Mouse (Mus musculus): ENCODE measurements at regions not wholly inside any gene's neighbourhood (a gene's known extent, or its start where the extent isn't known, plus 50 kb on each side); places are given as distances from the start of the nearest gene placed in this dataset.

- no peak overlapping the region for H3K27ac ChIP-seq (replicated peaks; ENCODE audit: insufficient read depth, low read depth, low read length)
- H3K9ac ChIP-seq (ENCODE audit: low read depth, low read length): no peak overlapping the region
- 26% methylated on average over 1 of the region's 1 CpGs for WGBS
- peaks cover 12% of the 10 kb centered on the region for H3K4me1 ChIP-seq (ENCODE audit: control insufficient read depth, insufficient read depth, low read length)
- TF ChIP-seq POLR2A (IDR thresholded peaks at IDR 0.05; ENCODE audit: extremely low read depth, insufficient read depth, low read length): no peak
- no peak for TF ChIP-seq CTCF (IDR thresholded peaks at IDR 0.05; ENCODE audit: low read depth, low read length)
- no peak for DNase-seq (ENCODE audit: extremely low read depth, low read depth, low spot score)
- no peaks in the 10 kb centered on the region for H3K36me3 ChIP-seq (ENCODE audit: control insufficient read depth, insufficient read depth, low read length)
- H3K27me3 ChIP-seq (ENCODE audit: control insufficient read depth, insufficient read depth, low read length): no peaks in the 10 kb centered on the region
- no peak overlapping the region for H3K4me3 ChIP-seq (ENCODE audit: insufficient read depth, low read depth, low read length)
- H3K79me2 ChIP-seq (ENCODE audit: control insufficient read depth, insufficient read depth, low read length): no peaks in the 10 kb centered on the region
Measured at GRCm38 (mm10) chr1:41551271-41551670, 745.9 kb downstream of the Tmem182 start.

GRCm38 (mm10) chr1:41555607-41556006 lies 750.2 kb downstream of the Tmem182 start:
- no peaks in the 10 kb centered on the region for H3K27me3 ChIP-seq (ENCODE audit: control insufficient read depth, insufficient read depth, low read length)

GRCm38 (mm10) chr1:41559101-41559665 lies 753.8 kb downstream of the Tmem182 start:
- no peak overlapping the region for H3K27ac ChIP-seq (replicated peaks; ENCODE audit: insufficient read depth, low read depth, low read length)
- no peaks in the 10 kb centered on the region for H3K36me3 ChIP-seq (ENCODE audit: control insufficient read depth, insufficient read depth, low read length)
- H3K4me3 ChIP-seq (ENCODE audit: insufficient read depth, low read depth, low read length): no peak overlapping the region
- WGBS: 26% methylated on average over 17 of the region's 17 CpGs
- no peaks in the 10 kb centered on the region for H3K79me2 ChIP-seq (ENCODE audit: control insufficient read depth, insufficient read depth, low read length)
- peak; percentile 98 for DNase-seq (ENCODE audit: extremely low read depth, low read depth, low spot score)
- H3K4me1 ChIP-seq (ENCODE audit: control insufficient read depth, insufficient read depth, low read length): peaks cover 13% of the 10 kb centered on the region
- H3K9ac ChIP-seq (ENCODE audit: low read depth, low read length): no peak overlapping the region
- TF ChIP-seq CTCF (IDR thresholded peaks at IDR 0.05; ENCODE audit: low read depth, low read length): no peak
- TF ChIP-seq POLR2A (IDR thresholded peaks at IDR 0.05; ENCODE audit: extremely low read depth, insufficient read depth, low read length): no peak
- H3K27me3 ChIP-seq (ENCODE audit: control insufficient read depth, insufficient read depth, low read length): no peaks in the 10 kb centered on the region

More at GRCm38 (mm10) chr1:41555607-41556006, 750.2 kb downstream of the Tmem182 start:
- H3K4me1 ChIP-seq (ENCODE audit: control insufficient read depth, insufficient read depth, low read length): peaks cover 17% of the 10 kb centered on the region
- H3K27ac ChIP-seq (replicated peaks; ENCODE audit: insufficient read depth, low read depth, low read length): peak overlapping the region; percentile 67
- no peaks in the 10 kb centered on the region for H3K36me3 ChIP-seq (ENCODE audit: control insufficient read depth, insufficient read depth, low read length)
- TF ChIP-seq CTCF (IDR thresholded peaks at IDR 0.05; ENCODE audit: low read depth, low read length): no peak
- TF ChIP-seq POLR2A (IDR thresholded peaks at IDR 0.05; ENCODE audit: extremely low read depth, insufficient read depth, low read length): no peak
- 7% methylated on average over 2 of the region's 2 CpGs for WGBS
- H3K79me2 ChIP-seq (ENCODE audit: control insufficient read depth, insufficient read depth, low read length): no peaks in the 10 kb centered on the region
- DNase-seq (ENCODE audit: extremely low read depth, low read depth, low spot score): peak; percentile 99
- no peak overlapping the region for H3K9ac ChIP-seq (ENCODE audit: low read depth, low read length)
- no peak overlapping the region for H3K4me3 ChIP-seq (ENCODE audit: insufficient read depth, low read depth, low read length)

DNA sequence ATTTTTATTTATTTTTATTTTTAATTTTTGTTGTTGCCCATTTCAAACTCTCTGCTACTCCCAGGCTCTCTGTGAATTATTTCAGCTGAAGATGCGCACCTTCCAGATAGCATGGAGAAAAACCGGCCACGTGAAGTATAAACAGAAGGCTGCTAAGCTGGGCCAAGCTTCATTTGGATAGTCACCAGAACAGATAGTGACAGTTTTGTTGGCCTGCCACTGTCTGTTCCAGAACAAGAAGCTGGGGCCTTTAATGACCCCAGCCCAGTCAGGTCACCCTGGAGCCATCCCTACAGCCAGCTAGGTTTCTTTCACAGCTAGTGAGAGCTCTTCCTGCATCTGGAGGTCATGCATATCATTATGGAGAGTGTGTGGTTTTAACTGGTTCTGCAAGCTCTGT lies 754.6 kb downstream of the Tmem182 start:
- no peak overlapping the region for H3K4me3 ChIP-seq (ENCODE audit: insufficient read depth, low read depth, low read length)
- H3K9ac ChIP-seq (ENCODE audit: low read depth, low read length): no peak overlapping the region
- no peak overlapping the region; the same call in 1 of the 2 replicates for H3K27ac ChIP-seq (replicated peaks; ENCODE audit: insufficient read depth, low read depth, low read length)
- H3K4me1 ChIP-seq (ENCODE audit: control insufficient read depth, insufficient read depth, low read length): peaks cover 12% of the 10 kb centered on the region
- no peaks in the 10 kb centered on the region for H3K79me2 ChIP-seq (ENCODE audit: control insufficient read depth, insufficient read depth, low read length)
- no peaks in the 10 kb centered on the region for H3K36me3 ChIP-seq (ENCODE audit: control insufficient read depth, insufficient read depth, low read length)
- no peaks in the 10 kb centered on the region for H3K27me3 ChIP-seq (ENCODE audit: control insufficient read depth, insufficient read depth, low read length)
- TF ChIP-seq CTCF (IDR thresholded peaks at IDR 0.05; ENCODE audit: low read depth, low read length) (no peak), POLR2A (IDR thresholded peaks at IDR 0.05; ENCODE audit: extremely low read depth, insufficient read depth, low read length) (no peak)
- DNase-seq (ENCODE audit: extremely low read depth, low read depth, low spot score): peak; percentile 90
- WGBS: 15% methylated on average over 3 of the region's 3 CpGs

- H3K79me2 ChIP-seq (ENCODE audit: control insufficient read depth, insufficient read depth, low read length): no peaks in the 10 kb centered on the region
- DNase-seq (ENCODE audit: extremely low read depth, low read depth, low spot score): no peak
- no peak overlapping the region for H3K4me3 ChIP-seq (ENCODE audit: insufficient read depth, low read depth, low read length)
- H3K36me3 ChIP-seq (ENCODE audit: control insufficient read depth, insufficient read depth, low read length): no peaks in the 10 kb centered on the region
- H3K9ac ChIP-seq (ENCODE audit: low read depth, low read length): no peak overlapping the region
- H3K27ac ChIP-seq (replicated peaks; ENCODE audit: insufficient read depth, low read depth, low read length): no peak overlapping the region
- H3K27me3 ChIP-seq (ENCODE audit: control insufficient read depth, insufficient read depth, low read length): no peaks in the 10 kb centered on the region
- H3K4me1 ChIP-seq (ENCODE audit: control insufficient read depth, insufficient read depth, low read length): no peaks in the 10 kb centered on the region
- no peak for TF ChIP-seq POLR2A (IDR thresholded peaks at IDR 0.05; ENCODE audit: extremely low read depth, insufficient read depth, low read length)
- no peak for TF ChIP-seq CTCF (IDR thresholded peaks at IDR 0.05; ENCODE audit: low read depth, low read length)
- WGBS: 89% methylated on average over 5 of the region's 5 CpGs
Measured at GRCm38 (mm10) chr1:41603471-41603870, 798.1 kb downstream of the Tmem182 start.

DNA sequence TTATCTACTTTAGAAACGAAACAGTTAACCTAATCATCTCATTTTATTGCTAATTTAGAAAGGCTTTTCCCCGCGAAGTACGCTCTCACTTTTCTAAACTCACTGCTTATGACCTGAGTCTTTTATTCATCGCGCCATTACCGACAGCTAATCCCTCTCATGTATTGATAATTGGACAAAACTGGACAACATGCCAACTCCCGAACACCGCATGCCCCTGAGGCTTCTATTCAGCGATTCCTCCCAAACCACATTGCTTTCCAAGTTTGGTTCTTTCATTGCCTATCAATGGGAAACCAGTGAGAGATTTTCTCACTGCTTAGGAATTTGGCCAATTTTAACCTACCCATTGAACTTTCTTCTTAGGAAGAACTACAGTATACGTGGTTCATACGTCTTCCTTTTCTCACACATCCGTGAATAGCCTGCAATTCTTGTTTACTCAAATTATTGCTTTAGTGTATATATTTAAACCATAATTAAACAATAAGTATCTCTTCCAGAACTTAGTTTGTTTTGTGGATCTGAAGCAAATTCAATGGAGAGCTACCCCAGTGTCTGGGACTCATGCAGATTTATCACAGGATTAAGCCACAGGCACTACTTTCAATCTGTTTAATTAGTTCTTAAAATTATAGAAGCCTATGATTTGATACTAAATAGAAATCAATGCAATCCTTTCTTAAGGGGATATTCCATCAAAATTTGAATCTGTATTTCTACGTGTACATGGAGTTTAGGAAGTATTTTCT lies 799.8 kb downstream of the Tmem182 start:
- H3K4me1 ChIP-seq (ENCODE audit: control insufficient read depth, insufficient read depth, low read length): no peaks in the 10 kb centered on the region
- H3K9ac ChIP-seq (ENCODE audit: low read depth, low read length): no peak overlapping the region
- H3K79me2 ChIP-seq (ENCODE audit: control insufficient read depth, insufficient read depth, low read length): no peaks in the 10 kb centered on the region
- H3K4me3 ChIP-seq (ENCODE audit: insufficient read depth, low read depth, low read length): no peak overlapping the region
- WGBS: 89% methylated on average over 14 of the region's 14 CpGs
- no peaks in the 10 kb centered on the region for H3K27me3 ChIP-seq (ENCODE audit: control insufficient read depth, insufficient read depth, low read length)
- H3K36me3 ChIP-seq (ENCODE audit: control insufficient read depth, insufficient read depth, low read length): no peaks in the 10 kb centered on the region
- no peak for DNase-seq (ENCODE audit: extremely low read depth, low read depth, low spot score)
- H3K27ac ChIP-seq (replicated peaks; ENCODE audit: insufficient read depth, low read depth, low read length): no peak overlapping the region
- TF ChIP-seq CTCF (IDR thresholded peaks at IDR 0.05; ENCODE audit: low read depth, low read length) (no peak), POLR2A (IDR thresholded peaks at IDR 0.05; ENCODE audit: extremely low read depth, insufficient read depth, low read length) (no peak)
